Mouse (Mus musculus) T-helper 1 cell (primary cell): ENCODE data around the gene Lipc.

Experiments used
- in situ Hi-C: fragments of 300-600 bp; cut with MboI, MseI; formaldehyde crosslinking; loops from one replicate; pipeline ENCODE4 v1.15.1; 2025; ENCODE audit warnings: high pct_unique_total_duplicates

Gene Lipc

GRCm38 (mm10) chr9:70827911-70828310 lies 124.1 kb downstream of the Lipc start:
- in situ Hi-C loops: no loop called here

- in situ Hi-C loops: no loop called here
Observed at GRCm38 (mm10) chr9:70824103-70824502, 127.9 kb downstream of the Lipc start.

- in situ Hi-C loops: no loop called here
Observed at GRCm38 (mm10) chr9:70818739-70819138, 133.3 kb downstream of the Lipc start.

- in situ Hi-C loops: no loop called here
Observed at GRCm38 (mm10) chr9:70817396-70817795, 134.6 kb downstream of the Lipc start.

GRCm38 (mm10) chr9:70816701-70817305 lies 135.2 kb downstream of the Lipc start:
- in situ Hi-C loops: no loop called here

- in situ Hi-C loops: no loop called here
Observed at GRCm38 (mm10) chr9:70812551-70812950, 139.5 kb downstream of the Lipc start.

GRCm38 (mm10) chr9:70807714-70808113 lies 144.3 kb downstream of the Lipc start:
- in situ Hi-C loops: no loop called here

GRCm38 (mm10) chr9:70806069-70806468 lies 146.0 kb downstream of the Lipc start:
- in situ Hi-C loops: no loop called here

- in situ Hi-C loops: no loop called here
Observed at GRCm38 (mm10) chr9:70802816-70803215, 149.2 kb downstream of the Lipc start.

- in situ Hi-C loops: no loop called here
Observed at GRCm38 (mm10) chr9:70801761-70802160, 150.3 kb downstream of the Lipc start.

GRCm38 (mm10) chr9:70800588-70801315 lies 151.3 kb downstream of the Lipc start:
- in situ Hi-C loops: no loop called here

- in situ Hi-C loops: no loop called here
Observed at GRCm38 (mm10) chr9:70795439-70795757, 156.6 kb downstream of the Lipc start.

GRCm38 (mm10) chr9:70794643-70795438 lies 157.2 kb downstream of the Lipc start:
- in situ Hi-C loops: no loop called here

- in situ Hi-C loops: no loop called here
Observed at GRCm38 (mm10) chr9:70790621-70791020, 161.4 kb downstream of the Lipc start.

GRCm38 (mm10) chr9:70788705-70789104 lies 163.3 kb downstream of the Lipc start:
- in situ Hi-C loops: no loop called here

GRCm38 (mm10) chr9:70782191-70782590 lies 169.8 kb downstream of the Lipc start:
- in situ Hi-C loops: no loop called here

GRCm38 (mm10) chr9:70775517-70775916 lies 176.5 kb downstream of the Lipc start:
- in situ Hi-C loops: no loop called here

- in situ Hi-C loops: no loop called here
Observed at GRCm38 (mm10) chr9:70760974-70761373, 191.1 kb downstream of the Lipc start.

- in situ Hi-C loops: loop anchor here (10.0 kb wide), 2 partner anchors 87 to 487 kb away; no protein-coding TSS in a partner anchor
Observed at GRCm38 (mm10) chr9:70751504-70752222, 200.4 kb downstream of the Lipc start.
